Mouse (Mus musculus) G1E (cell line): ENCODE results near the gene Spry2. TPM values are rescaled to one million over a fixed set of nuclear protein-coding genes. Genes with fewer than 3 reads are reported as not detected.

Experiments
- ATAC-seq: 2 replicates; pipeline ENCODE4 v1.8.0; 2016; ENCODE audit warnings: mild to moderate bottlenecking; ENCODE audit not compliant: insufficient number of reproducible peaks, poor library complexity, low FRiP score, severe bottlenecking; ENCODE audit errors: extremely low read depth
- DNase-seq: peaks from one replicate; pipeline ENCODE4 v3.0.0; 2012; ENCODE audit warnings: low spot score
- H3K27me3 ChIP-seq: 2 replicates; pipeline ENCODE4 v1.6.1; 2012; ENCODE audit warnings: mild to moderate bottlenecking, low read length, inconsistent platforms; ENCODE audit not compliant: insufficient read depth
- H3K36me3 ChIP-seq: replicated peaks from 2 replicates; pipeline ENCODE3; 2012; ENCODE audit warnings: mild to moderate bottlenecking, inconsistent platforms
- H3K4me1 ChIP-seq: 2 replicates; pipeline ENCODE4 v1.6.1; 2012; ENCODE audit warnings: low read depth, low read length, inconsistent platforms, mixed read lengths; ENCODE audit not compliant: insufficient read depth
- H3K4me3 ChIP-seq: 2 replicates; pipeline ENCODE4 v1.5.1; 2012; ENCODE audit warnings: low read depth, mild to moderate bottlenecking, inconsistent platforms, low read length, moderate library complexity, mixed read lengths
- H3K9me3 ChIP-seq: replicated peaks from 2 replicates; pipeline ENCODE4 v1.6.1; 2012; ENCODE audit warnings: inconsistent platforms
- CTCF ChIP-seq: IDR thresholded peaks from 2 replicates; pipeline ENCODE4 v1.5.1; 2012; ENCODE audit warnings: low read depth, low read length, inconsistent platforms, mixed read lengths
- GATA1 ChIP-seq: IDR thresholded peaks from 2 replicates; pipeline ENCODE4 v1.6.1; 2012; ENCODE audit warnings: borderline replicate concordance, low read length, inconsistent platforms, mixed read lengths
- GATA2 ChIP-seq: IDR thresholded peaks from 2 replicates; pipeline ENCODE4 v1.6.1; 2012; ENCODE audit warnings: low read depth, low read length, inconsistent platforms, borderline replicate concordance
- POLR2AphosphoS5 ChIP-seq: IDR thresholded peaks from 2 replicates; pipeline ENCODE4 v1.6.1; 2012; ENCODE audit warnings: low read depth, low read length, inconsistent platforms; ENCODE audit not compliant: insufficient replicate concordance
- TAL1 ChIP-seq: conservative IDR thresholded peaks from 2 replicates; pipeline ENCODE4 v1.6.1; 2012; ENCODE audit warnings: low read depth, low read length, inconsistent platforms, mixed read lengths
- polyA plus RNA-seq: library from polyadenylated mRNA; stranded (reverse); fragments of >175 nt; gene quantifications from 2 replicates; pipeline ENCODE4 v1.2.3, GENCODE M21; 2012
- total RNA-seq, 2 experiments: library from RNA; stranded (forward) in 1 of 2; stranded (reverse) in 1 of 2; fragments of 200-1000 nt in 1 of 2; fragments of >200 nt in 1 of 2; fragmentation: Nextera tagmentation in 1 of 2; gene quantifications; 2 replicates each; pipeline ENCODE4 v1.2.3; 2014 to 2017

Spry2 gene
- total and polyA plus RNA-seq, 3 experiments = 0.11 TPM; not detected in 2

GRCm38 (mm10) chr14:105894971-105895873 is 1.4 kb downstream of the Spry2 start:
- H3K36me3 ChIP-seq = no peaks in the 10 kb centered on the region
- no peaks in the 10 kb centered on the region; the same call in 1 of the 2 replicates for H3K4me1 ChIP-seq
- ATAC-seq (no peak), DNase-seq (no peak)
- H3K4me3 ChIP-seq = no peak overlapping the region; the same call in 1 of the 2 replicates
- TF ChIP-seq POLR2AphosphoS5 = no peak
- TF ChIP-seq GATA2 = no peak
- TF ChIP-seq GATA1 = no peak
- no peak for TF ChIP-seq TAL1
- no peak for TF ChIP-seq CTCF
- H3K9me3 ChIP-seq = peaks cover 62% of the 10 kb centered on the region
- H3K27me3 ChIP-seq = no peaks in the 10 kb centered on the region; the same call in 1 of the 2 replicates

DNA sequence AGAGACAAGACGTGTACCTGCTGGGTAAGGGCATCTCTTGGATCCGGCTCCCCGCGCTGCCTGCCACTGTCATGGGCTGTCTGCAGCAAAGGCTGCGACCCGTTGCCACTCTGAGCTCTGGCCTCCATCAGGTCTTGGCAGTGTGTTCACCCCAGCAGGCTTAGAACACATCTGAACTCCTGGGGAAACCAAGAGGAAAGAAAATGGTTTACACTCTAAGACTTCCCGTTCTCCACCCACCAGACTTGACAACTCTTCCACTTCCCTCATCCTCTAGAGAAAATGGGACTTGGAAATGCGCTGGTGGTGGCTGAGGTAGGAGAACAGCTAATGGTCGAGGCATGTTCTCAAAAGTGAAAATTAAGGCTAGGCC is 3.0 kb downstream of the Spry2 start:
- Histone ChIP-seq H3K4me1 (no peaks in the 10 kb centered on the region; the same call in 1 of the 2 replicates), H3K36me3 (no peaks in the 10 kb centered on the region), H3K27me3 (no peaks in the 10 kb centered on the region; the same call in 1 of the 2 replicates), H3K4me3 (no peak overlapping the region), H3K9me3 (peaks cover 62% of the 10 kb centered on the region)
- TF ChIP-seq GATA1 (no peak), POLR2AphosphoS5 (no peak), CTCF (no peak), GATA2 (no peak), TAL1 (no peak)
- ATAC-seq (no peak), DNase-seq (no peak)

GRCm38 (mm10) chr14:105892941-105893622 is 3.5 kb downstream of the Spry2 start:
- Histone ChIP-seq H3K9me3 (peaks cover 62% of the 10 kb centered on the region), H3K4me1 (no peaks in the 10 kb centered on the region), H3K4me3 (no peak overlapping the region), H3K36me3 (no peaks in the 10 kb centered on the region), H3K27me3 (no peaks in the 10 kb centered on the region; the same call in 1 of the 2 replicates)
- ATAC-seq (no peak), DNase-seq (no peak)
- TF ChIP-seq TAL1 (no peak), POLR2AphosphoS5 (no peak), CTCF (no peak), GATA2 (no peak), GATA1 (no peak)

- Histone ChIP-seq H3K4me3 (no peak overlapping the region), H3K36me3 (no peaks in the 10 kb centered on the region), H3K9me3 (peaks cover 60% of the 10 kb centered on the region), H3K27me3 (no peaks in the 10 kb centered on the region; the same call in 1 of the 2 replicates), H3K4me1 (no peaks in the 10 kb centered on the region)
- TF ChIP-seq GATA2 = no peak
- DNase-seq = no peak
- ATAC-seq = no peak
These were observed 5.9 kb downstream of the Spry2 start for GRCm38 (mm10) chr14:105890516-105891231.

DNA sequence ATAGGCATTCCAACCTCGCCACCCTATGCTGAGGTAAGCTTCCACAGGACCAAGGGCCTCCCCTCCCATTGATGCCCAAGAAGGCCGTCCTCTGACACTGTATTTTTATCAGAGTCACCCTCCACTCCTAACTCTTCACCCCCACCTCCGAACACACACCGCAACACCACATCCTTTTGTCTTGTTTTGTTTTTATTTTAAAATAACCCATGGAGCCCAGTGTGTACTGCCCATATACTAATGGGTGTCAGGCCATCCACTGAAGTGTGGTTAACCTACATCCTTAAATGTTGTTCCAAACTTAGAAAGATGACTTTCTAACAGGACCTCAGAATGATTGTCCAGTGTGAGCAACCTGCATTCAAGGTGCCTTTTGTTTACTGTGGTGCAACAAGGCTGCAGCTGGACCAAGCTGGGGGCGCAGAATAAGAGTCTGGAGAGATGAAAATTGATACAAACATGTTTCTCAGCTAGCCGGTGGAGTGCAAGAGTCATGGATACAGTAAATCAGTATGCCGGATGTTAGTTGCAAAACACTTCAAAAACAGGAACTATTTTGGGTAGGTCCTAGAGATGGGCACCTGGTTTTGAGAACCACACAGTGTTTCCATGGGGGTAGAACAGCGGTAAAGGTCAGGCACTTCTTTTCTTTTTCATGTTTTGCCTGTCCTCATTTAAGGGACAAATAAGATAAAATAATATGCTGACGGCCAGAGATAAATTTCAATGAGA is 9.8 kb downstream of the Spry2 start:
- Histone ChIP-seq H3K9me3 (peaks cover 58% of the 10 kb centered on the region), H3K4me1 (no peaks in the 10 kb centered on the region), H3K36me3 (no peaks in the 10 kb centered on the region), H3K27me3 (no peaks in the 10 kb centered on the region), H3K4me3 (no peak overlapping the region)
- DNase-seq (no peak), ATAC-seq (no peak)
- TF ChIP-seq POLR2AphosphoS5 (no peak), GATA2 (no peak), TAL1 (no peak), CTCF (no peak)
